Mouse (Mus musculus): ENCODE results near the gene Stat2. TPM values are rescaled to one million over a fixed set of nuclear protein-coding genes. Genes with fewer than 3 reads are reported as not detected.
"Not testable (repeated sequence)": the region's sequence is repeated elsewhere in the genome, so short reads cannot be mapped to it uniquely, and the experiment has no call there.

Gene Stat2
- polyA plus RNA-seq, 1 experiment = 33.0 TPM

DNA sequence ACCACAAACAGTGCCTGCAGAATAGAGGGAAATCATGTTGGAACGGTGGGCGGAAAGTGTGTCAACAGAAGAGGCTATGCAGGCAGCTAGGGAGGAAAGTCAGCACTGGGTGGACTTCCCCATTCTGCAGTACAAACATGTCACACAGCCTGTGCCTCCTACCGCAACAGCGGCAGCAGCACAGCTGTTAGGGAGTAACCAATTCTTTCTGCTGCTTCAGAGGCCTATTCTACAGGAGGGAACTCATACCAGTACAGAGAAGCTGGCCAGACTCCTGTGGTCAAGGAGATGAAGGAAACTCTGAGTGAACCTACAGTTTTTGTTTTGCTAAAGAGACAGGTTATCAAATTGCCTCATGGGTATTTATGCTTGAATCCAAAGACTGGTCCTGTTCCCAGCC is 11.4 kb upstream of the Stat2 start:
- DNase-seq (ENCODE audit: low spot score) = no peak

DNA sequence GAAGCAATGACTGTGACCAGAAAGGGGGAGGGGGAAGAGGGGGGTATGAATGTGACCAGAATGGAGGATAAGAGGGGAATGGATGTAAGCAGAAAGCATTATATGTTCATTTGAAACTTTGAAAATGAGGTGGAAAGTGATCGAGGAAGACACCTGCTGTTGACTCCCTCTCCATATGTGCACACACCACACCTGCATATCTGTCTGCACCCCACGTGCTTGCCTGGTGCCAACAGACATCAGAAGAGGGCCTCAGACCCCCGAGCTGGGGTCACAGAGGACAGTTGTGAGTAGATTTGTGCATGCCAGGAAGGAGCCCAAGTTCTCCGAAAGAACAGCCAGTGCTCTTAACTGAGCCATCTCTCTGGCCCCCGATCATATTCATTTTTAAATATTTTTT is 10.4 kb upstream of the Stat2 start:
- no peak for DNase-seq (ENCODE audit: low spot score)

DNA sequence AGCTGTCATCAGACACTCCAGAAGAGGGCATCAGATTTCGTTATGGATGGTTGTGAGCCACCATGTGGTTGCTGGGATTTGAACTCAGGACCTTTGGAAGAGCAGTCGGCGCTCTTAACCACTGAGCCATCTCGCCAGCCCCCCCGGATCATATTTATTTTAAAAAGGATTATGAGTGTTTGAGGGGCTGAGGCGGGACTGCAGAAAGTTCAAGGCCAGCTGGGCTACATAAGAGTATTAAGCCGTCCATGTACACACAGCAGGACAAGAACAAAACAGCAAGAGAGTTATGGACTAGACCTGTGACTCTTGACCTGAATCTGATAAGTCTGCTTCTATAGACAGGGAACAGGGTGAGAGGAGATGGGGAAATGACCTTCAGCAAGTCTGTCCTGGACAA is 10.0 kb upstream of the Stat2 start:
- DNase-seq (ENCODE audit: low spot score) = not testable (repeated sequence)

DNA sequence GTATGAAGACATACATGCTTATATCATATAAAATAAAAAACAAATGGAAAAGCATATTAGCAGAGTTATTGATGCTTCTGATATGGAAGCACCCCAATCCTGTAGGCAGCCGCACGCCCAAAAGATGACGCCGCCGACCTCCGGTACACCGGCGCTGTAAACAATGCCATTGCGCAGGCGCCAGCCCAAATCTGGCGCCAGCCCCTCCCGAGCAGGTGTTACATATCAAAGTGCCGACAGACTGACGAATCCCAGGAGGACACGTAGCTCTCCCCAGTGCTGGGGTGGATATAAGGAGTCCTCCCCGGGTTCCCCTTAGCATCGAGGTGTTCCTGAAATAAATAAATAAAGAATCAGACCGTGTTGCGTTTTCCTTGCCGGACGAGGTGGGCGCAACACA is 8.1 kb upstream of the Stat2 start:
- no peak for DNase-seq (ENCODE audit: low spot score)

DNA sequence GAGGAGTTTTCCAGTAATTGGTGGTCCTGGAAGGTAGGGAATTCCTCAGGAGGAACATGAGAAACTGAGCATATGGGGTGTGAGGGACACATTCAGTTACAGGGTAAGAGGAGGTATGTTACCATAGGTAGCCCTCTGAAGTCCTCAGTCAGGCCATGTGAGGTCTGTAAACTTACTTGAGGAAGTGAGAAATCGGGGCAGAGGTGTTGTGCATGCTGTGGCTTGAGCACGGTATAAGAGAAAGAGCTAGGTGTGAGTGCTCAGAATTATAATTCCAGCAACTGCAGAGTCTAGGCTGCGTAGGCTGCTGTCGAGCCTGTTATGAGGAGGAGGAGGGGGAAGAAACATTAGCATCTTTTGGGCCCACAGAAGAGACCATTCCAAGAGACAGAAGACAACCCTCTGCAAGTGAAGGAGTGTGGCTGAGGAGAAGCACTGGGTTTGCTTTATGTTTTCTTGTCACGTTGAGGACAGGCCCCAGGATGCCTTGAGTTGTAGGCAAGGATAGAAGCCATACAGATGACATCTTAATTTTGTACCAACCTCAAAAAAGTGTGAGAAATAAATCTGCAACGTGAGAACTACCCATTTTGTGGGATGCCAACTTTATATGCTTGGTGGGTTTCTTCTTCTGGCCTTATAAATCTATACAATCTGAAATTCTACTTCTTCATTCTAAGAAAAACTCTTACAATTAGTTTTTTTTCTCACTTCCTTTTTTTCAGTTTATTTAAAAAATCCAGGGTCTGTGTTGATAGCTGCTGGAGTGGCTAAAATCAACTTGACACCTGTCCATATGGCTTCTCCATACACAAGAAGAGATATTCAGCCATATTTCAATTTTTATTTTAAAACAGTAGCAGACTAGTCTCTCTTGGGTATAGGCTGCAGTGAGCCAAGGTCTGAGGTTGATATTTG is 6.7 kb upstream of the Stat2 start:
- no peak for DNase-seq (ENCODE audit: low spot score)

DNA sequence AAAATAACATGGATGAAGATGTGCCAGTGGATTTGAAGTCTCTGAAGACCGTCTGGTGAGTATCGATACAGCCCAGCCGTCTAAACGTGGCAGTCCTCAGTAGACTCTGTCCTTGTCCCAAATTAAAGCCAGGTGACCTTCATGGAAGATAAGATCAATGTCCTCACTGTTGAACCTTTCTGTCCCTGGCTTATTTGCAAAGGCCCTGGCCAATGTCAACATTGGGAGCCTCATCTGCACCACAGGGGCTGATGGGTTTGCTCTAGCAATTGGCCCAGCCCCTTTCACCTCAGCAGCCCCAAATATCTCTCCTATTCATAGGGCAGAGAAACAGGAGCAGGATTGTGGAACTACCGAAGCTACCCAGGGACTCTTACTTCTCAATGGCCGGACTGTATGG is 2.0 kb upstream of the Stat2 start, which contains the start of gene Apof:
Apof (plus strand) TSS at position 301 of the 400 bp plus-strand sequence.
- no peak for DNase-seq (ENCODE audit: low spot score)

DNA sequence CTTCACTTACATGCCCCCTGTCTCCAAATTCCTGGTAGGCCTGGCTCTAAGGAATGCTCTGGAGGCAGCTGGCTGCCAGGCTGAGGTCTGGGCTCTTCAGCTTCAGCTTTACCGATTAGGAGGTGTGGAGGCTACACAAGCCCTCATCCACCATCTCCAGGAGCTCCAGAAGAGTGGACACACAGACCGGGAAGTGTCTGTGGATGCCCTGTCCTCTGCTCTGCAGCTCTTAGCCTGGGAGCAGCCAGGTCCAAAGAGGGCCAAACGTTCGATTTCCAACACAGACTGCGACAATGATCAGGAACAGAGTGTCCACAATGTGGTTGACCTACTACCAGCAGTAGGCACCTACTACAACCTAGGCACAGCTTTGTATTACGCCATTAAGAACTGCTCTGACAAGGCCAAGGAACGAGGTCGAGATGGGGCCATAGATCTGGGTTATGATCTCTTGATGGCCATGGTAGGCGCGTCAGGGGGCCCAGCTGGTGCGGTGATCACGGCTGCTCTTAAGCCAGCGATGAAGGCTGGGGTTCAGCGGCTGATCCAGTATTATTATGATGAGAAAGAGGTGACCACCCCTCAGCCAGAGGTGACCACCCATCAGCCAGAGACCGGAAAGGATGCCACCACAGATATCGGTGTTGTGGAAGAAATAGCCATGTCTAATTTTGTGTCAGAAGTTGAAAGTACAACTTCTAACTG is 1.0 kb upstream of the Stat2 start:
- DNase-seq (ENCODE audit: low spot score) = no peak

DNA sequence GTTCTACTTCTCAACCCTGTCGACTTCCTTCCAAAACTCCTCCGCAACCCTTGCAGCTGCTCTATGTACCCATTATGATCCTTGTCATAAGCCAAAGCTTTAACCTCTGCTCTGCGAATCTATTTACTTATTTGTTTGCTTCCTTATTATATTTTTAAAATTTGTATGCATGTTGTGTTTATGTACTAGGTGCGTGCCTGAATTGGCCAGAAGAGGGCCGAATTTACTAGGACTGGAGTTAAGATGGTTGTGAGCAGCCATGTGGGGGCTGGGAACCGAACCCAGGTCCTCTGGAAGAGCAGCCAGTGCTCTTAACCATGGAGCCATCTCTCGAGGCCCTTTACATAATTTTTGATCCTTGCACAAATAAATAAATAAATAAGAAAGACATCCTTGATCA is 507 bp downstream of the Stat2 start:
- no peak for DNase-seq (ENCODE audit: low spot score)

DNA sequence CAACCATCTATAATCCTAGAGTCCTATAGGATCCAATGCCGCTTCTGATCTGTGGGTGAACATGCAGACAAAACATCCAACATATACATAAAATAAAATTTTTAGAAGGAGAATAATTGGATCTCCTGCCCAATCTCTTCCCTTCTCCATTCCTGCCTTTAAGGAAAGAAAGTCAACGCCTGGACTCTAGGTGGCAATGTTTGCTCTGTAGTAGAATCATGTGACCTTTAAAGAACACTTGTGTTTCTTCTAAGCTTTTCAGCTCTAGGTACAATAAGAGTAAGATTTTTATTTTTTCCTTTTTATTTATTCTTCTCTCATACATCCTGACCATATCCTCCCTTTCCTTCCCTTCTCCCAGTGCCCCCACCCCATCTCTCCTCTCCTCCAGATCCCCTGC is 1.5 kb downstream of the Stat2 start:
- no peak for DNase-seq (ENCODE audit: low spot score)

DNA sequence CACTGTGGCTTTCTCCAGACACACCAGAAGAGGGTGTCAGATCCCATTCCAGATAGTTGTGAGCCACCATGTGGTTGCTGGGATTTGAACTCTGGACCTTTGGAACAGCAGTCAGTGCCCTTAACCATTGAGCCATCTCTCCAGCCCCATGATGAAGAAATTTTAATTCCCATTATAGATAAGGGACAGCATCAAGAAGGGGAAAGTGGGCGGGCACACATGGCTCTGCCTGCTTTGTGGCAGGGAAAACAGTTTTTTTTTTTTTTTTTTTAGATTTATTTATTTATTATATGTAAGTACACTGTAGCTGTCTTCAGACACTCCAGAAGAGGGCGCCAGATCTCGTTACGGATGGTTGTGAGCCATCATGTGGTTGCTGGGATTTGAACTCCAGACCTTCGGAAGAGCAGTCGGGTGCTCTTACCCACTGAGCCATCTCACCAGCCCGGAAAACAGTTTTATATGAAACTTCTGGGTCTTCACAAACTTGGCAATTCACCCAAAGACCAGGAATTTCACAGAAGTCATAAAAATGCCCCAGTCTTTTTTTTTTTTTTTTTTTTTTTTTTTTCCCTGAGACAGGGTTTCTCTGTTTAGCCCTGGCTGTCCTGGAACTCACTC is 2.6 kb downstream of the Stat2 start:
- not testable (repeated sequence) for DNase-seq (ENCODE audit: low spot score)

DNA sequence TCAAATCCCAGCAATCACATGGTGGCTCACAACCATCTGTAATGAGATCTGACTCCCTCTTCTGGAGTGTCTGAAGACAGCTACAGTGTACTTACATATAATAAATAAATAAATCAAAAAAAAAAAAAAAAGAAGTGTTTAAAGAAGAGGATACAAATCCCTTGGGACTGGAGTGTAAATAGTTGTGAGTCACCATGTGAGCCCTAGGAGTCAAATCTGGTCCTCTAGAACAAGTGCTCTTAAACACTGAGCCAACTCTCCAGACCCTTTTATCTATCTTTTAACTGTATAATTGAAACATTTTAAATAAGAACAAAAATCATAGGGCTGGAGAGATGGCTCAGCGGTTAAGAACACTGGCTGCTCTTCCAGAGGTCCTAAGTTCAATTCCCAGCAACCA is 5.0 kb downstream of the Stat2 start:
- DNase-seq (ENCODE audit: low spot score) = not testable (repeated sequence)

DNA sequence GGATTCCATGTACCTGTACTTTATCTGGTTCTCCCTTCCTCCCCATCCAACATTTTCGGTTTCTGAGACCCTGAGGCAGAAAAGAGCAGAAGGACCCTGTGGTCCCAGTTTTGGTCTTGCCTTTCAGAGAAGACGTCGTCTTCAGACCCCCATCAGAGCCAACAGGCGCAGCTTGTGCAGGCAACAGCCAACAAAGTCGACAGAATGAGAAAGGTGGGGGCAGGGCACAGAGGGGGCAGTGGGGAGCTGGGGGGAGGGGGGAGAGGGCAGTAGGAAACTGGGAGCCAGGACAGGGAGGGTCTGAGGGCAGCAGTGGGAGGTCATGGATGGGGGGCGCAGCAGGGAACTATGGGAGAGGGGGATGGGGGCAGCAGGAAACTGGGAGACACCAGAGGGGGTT is 7.8 kb downstream of the Stat2 start:
- no peak for DNase-seq (ENCODE audit: low spot score)

DNA sequence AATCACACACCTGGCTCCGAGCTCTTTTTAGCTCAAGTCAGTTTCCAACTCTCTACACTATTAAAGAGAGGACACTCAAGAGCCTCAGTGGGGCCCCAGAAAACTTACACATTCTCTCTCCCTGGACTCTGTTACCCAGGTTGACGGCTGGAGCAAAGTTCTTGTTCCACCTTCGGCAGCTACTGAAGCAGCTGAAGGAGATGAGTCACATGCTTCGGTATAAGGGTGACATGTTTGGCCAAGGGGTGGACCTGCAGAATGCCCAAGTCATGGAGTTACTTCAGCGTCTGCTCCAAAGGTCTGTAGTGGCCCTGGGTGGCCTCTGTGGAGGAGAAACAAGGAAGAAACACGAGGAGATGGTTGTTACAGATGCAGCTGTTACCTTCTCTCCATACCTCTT is 10.6 kb downstream of the Stat2 start:
- DNase-seq (ENCODE audit: low spot score) = no peak

DNA sequence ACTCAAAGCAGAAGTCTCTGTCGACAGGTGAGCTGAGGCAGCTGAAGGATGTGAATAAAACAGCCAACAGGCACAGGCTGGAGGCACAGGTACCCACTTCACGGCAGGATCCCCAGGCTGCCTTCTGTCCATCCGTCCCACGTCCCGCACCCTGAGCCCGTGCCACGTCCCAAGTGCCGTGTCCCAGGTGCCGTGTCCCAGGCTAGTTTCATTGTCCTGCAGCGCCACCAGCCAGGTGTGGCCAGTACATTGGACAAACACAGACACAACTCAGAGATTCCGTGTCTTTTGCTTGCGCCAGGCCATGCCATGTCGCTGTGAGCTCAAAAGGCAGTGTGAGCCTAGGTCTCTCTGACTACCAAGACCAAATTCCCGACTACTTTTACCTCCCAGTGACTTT is 11.3 kb downstream of the Stat2 start:
- no peak for DNase-seq (ENCODE audit: low spot score)

DNA sequence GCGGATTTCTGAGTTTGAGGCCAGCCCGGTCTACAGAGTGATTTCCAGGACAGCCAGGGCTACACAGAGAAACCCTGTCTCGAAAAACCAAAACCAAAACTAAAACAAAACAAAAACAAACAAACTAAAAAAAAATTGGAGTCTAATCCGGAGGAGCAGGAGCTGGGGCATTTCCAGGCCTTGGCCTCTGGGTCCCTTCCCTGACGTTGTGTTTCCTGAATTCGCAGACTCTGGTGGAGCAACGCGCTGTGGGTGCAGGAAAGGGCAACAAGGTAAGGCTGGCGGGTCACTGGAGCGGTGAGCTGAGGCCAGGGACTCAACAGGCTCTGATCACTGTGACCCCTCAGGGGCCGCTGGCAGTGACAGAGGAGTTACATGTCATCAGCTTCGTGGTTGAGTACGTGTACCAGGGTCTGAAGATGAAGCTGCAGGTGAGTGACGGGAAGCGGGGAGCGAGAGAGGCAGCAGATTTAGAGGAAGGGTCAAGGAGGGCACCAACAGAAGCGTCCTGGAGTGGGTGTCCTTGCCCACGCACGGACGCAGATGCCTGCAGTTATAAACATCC is 12.6 kb downstream of the Stat2 start:
- DNase-seq (ENCODE audit: low spot score) = no peak

DNA sequence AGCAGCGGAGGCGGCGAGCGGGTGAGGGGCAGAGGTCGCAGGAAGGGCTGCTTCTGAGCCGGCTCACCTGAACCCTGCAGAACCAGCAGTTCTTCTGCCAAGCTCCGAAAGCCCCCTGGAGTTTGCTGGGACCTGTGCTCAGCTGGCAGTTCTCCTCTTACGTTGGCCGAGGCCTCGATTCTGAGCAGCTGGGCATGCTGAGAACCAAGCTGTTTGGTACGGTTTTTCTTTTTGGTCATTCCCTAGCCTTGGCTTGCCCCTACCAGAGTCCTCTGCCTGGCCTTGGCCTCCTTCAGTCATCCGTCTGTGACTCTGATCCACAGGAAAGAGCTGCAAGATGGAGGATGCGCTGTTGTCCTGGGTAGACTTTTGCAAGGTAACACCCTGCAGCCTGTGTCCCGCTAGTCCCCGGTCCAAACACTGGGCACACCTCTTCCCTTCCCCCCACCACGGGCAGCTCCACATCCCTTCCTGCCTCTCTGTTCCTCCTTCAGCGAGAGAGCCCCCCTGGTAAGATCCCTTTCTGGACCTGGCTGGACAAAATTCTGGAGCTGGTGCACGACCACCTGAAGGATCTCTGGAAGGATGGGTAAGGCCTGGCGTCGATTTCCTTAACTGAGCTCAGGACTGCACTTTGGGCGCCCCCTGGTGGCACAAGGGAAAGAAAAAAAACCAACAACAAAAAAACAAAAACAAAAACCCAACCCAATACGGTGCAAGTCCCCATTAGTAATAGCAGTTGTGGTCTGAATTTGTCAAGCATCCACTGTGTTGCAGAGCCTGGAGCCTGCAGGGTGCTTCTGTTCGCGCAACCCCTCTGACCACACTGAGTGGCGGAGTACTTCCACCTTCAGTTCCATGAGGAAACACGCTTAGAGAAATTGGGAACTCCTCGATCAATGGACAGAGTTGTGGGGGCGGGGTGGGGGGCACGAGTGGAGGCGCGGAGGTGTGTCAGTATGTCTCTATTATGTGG is 13.5 kb downstream of the Stat2 start:
- DNase-seq (ENCODE audit: low spot score) = no peak

DNA sequence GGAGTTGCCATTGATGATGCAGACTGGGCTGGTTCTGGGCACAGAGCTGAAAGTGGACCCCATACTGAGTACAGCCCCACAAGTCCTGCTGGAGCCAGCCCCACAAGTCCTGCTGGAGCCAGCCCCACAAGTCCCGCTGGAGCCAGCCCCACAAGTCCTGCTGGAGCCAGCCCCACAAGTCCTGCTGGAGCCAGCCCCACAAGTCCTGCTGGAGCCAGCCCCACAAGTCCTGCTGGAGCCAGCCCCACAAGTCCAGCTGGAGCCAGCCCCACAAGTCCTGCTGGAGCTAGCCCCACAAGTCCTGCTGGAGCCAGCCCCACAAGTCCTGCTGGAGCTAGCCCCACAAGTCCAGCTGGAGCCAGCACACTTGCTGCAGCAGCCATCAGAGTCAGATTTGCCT is 20.2 kb downstream of the Stat2 start:
- not testable (repeated sequence) for DNase-seq (ENCODE audit: low spot score)

DNA sequence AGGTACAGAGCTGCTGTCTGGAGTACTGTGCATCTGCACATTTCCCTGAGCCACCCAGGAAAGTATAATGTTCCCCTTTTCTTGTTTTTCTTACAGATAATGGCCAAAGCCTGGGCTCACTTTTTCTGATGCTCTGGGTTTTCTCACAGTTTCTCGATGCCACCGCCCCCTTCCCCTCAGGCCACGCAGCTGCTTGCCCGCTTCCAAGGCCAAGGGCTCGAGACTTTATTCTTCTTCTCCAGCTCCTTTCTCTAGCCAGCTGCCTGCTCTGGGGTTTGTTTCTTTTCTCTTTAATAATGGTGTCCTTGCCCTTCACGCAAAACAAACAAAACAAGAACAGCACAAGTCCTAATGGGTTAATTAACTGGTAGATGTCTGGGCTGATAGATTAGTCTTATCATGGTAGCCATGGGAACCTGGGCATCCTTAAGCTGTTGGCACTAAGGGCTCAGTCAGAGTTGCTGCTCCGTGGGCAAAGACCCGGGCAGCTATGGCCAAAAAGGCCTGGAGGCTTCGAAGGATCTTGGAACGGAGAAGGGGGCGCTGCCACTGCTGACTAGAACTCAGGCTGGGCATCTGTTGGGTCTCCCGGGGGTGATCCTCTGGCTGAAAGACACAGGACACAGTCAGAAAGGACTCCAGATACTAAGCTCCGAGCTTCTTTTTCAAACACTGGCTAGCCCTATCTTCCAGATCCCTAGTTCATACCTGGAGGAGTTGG is 26.2 kb downstream of the Stat2 start:
- no peak for DNase-seq (ENCODE audit: low spot score)

DNA sequence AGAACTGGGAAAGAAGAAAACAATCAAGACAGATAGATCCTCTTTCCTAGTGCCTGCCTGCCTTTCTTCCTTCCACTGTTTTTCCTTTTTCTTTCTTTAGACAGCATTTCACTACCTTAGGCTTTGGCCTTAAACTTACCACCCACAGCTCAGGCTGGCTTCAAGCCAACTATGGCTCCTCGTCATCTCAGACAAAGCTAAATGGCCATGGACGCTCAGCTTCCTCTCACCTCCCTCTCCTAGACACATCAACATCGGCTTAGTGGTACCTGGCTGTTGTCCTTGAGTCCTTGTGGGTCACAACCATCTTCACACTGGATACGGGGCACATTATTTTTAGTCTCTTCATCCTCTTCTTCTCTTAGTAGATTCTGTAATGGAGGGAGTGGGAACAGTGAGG is 26.9 kb downstream of the Stat2 start:
- DNase-seq (ENCODE audit: low spot score) = no peak

DNA sequence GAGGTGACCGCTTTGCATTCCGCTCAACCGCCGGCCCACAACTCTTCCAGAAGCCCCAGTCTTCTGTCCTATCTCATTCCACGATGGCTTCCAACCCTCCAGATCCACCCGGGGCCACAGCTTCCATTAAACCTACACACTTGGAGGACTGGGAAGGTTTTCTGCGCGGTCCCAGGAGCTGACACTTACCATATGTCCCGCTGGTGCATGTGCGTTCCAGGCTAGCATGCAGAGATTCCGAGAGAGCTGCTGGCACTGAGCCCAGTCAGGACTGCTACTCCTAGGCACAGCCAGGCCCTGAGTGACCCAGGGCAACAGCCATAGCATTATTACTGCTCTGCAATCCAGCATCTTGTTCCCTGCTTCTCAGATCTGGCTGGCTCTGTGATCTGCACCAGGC is 27.3 kb downstream of the Stat2 start:
- no peak for DNase-seq (ENCODE audit: low spot score)
